Mouse (Mus musculus) megakaryocyte progenitor cell, adult 5-6 weeks (primary cell): ENCODE measurements around the gene Morc2b. TPM values are rescaled to one million over a fixed set of nuclear protein-coding genes. Genes with fewer than 3 reads are reported as not detected.
"Not testable (repeated sequence)": the region's sequence is repeated elsewhere in the genome, so short reads cannot be mapped to it uniquely, and the experiment has no call there.

ENCODE experiments used
- ATAC-seq: replicated peaks from 2 replicates; pipeline ENCODE4 v1.8.0; 2016; ENCODE audit warnings: mild to moderate bottlenecking, moderate TSS enrichment, inconsistent platforms; ENCODE audit not compliant: poor library complexity
- total RNA-seq, 2 experiments: library from RNA; stranded (forward) in 1 of 2; stranded (reverse) in 1 of 2; fragments of 157-497, 149-512 nt in 1 of 2; fragments of 200-1000 nt in 1 of 2; gene quantifications; 2 replicates each; pipeline versions ENCODE4 v1.2.3 to v1.2.4; 2015 to 2017

The Morc2b gene
- total RNA-seq (2015) (not detected in 2 replicates), total RNA-seq (2017) (not detected in 2 replicates)

- ATAC-seq, result no peak
Observed at GRCm38 (mm10) chr17:33139261-33139820, at the start of gene Morc2b. Gene Morc2b, minus strand, starts transcription at chr17:33139683.

GRCm38 (mm10) chr17:33168147-33168546 lies 28.7 kb upstream of the Morc2b start, which contains the start of gene Olfr55:
Gene Olfr55, plus strand, starts transcription at chr17:33168447.
- ATAC-seq, result not testable (repeated sequence)

GRCm38 (mm10) chr17:33126257-33126656 lies 13.2 kb downstream of the Morc2b start:
- no peak for ATAC-seq

GRCm38 (mm10) chr17:33124546-33124945 lies 14.9 kb downstream of the Morc2b start:
- ATAC-seq, result no peak

DNA sequence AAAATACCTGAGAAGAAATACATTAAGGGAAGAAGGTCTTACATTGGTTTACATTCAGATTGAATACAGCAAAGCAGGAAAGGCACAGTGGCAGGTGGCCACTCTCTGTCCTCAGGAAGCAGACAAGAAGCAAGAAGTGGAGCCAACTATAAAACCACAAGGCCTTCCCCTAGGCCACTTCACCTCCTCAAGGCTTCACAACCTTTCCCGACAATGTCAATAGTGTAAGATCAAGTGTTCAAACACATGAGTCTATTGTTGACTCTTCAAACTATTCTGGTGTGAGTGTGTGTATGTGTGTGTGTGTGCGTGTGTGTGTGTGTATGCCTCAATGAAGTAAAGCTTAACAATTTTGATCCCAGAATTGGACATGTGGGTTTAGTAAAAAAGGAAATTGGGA lies 42.1 kb downstream of the Morc2b start:
- ATAC-seq, result no peak

DNA sequence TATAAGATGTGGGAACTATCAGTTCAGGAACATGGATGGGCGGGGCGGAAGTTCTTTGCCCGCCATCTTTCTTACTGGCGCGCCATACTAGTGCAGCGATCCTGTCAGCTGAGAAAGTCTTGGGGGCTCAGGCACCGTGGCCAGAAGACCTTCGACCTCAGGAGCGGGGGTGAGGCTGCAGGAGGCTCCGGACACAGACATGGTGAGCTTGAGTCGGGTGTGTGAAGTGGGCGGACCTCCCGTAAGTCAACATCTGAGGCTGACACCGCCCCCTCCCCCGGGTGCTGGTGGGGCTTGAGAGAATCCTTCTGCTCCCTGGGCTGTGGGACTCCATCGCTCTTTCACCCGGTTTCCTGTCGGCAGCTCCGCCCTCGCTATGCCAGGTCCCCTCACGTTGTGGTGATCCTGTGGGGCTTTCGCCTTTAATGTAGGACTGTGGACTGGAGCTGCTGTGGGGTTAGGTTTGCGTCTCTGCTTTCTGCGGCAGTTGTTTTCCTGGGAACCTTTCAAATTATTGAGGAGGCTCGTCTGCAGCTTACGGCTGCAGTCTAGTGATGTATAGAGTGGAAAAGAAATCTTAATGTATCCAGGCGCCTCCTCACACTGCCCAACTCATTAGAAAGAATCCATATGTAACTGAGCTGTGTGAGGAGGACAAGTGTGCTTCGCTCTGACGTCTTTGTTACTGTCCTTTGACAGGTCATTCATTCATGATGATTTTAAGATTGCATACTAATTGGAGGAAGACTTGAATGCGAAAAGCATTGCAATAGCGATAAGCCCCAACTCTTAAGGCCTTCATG lies 46.9 kb downstream of the Morc2b start:
- peak; percentile 59 for ATAC-seq

DNA sequence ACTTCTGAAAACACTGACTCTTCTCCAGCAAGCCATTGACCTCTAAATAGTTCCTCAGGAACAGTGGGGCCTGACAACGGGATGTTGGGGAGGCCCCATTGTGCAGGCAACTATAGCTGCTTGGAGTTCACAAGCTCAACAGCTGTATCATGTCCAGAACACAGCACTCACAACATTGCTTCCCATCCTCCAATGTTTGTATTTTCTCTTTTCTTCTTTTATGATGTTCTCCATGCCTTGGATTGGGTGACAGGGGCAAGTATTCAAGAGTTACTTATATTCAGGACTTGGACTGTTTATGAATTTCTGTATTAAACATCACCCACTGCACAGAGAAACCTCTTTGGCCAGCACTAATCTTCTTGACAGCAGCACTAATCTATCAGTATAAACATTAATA lies 47.9 kb downstream of the Morc2b start:
- ATAC-seq, result no peak

- peak; percentile 91 for ATAC-seq
Observed at GRCm38 (mm10) chr17:33089220-33089949, 50.1 kb downstream of the Morc2b start, which contains the start of gene Zfp563. Gene Zfp563, plus strand, starts transcription at chr17:33089310.

GRCm38 (mm10) chr17:33067958-33068357 lies 71.5 kb downstream of the Morc2b start, which contains the start of gene 4921501E09Rik:
Gene 4921501E09Rik, minus strand, starts transcription at chr17:33068058.
- ATAC-seq, result no peak

Other genes starting within 250 kb of the Morc2b start
- gene Zfp870, start 248.0 kb downstream of the Morc2b start, total RNA-seq (2015), result 3.6 and 4.1 TPM in 2 replicates
- 2.0 and 2.8 TPM in 2 replicates for gene Zfp870, start 248.0 kb downstream of the Morc2b start, total RNA-seq (2017)
- not detected in 2 replicates for gene Cyp4f14, start 222.3 kb downstream of the Morc2b start, total RNA-seq (2015)
- not detected in 2 replicates for gene Cyp4f14, start 222.3 kb downstream of the Morc2b start, total RNA-seq (2017)
- gene Cyp4f13, start 192.3 kb downstream of the Morc2b start, total RNA-seq (2015), result 8.9 and 11.2 TPM in 2 replicates
- 2.3 and 5.0 TPM in 2 replicates for gene Cyp4f13, start 192.3 kb downstream of the Morc2b start, total RNA-seq (2017)
- 19.2 and 23.1 TPM in 2 replicates for gene Zfp472, start 173.9 kb downstream of the Morc2b start, total RNA-seq (2015)
- gene Zfp472, start 173.9 kb downstream of the Morc2b start, total RNA-seq (2017), result 19.1 and 20.9 TPM in 2 replicates
- gene Zfp952, start 146.6 kb downstream of the Morc2b start, total RNA-seq (2015), result 5.9 TPM in 2 replicates
- 8.4 and 10.2 TPM in 2 replicates for gene Zfp952, start 146.6 kb downstream of the Morc2b start, total RNA-seq (2017)
- gene Zfp763, start 106.3 kb downstream of the Morc2b start, total RNA-seq (2015), result 5.7 and 9.8 TPM in 2 replicates
- gene Zfp763, start 106.3 kb downstream of the Morc2b start, total RNA-seq (2017), result 5.6 and 8.1 TPM in 2 replicates
- not detected in 2 replicates for gene 4921501E09Rik, start 71.6 kb downstream of the Morc2b start, total RNA-seq (2015)
- gene 4921501E09Rik, start 71.6 kb downstream of the Morc2b start, total RNA-seq (2017), result not detected in 2 replicates
- gene Zfp563, start 50.4 kb downstream of the Morc2b start, total RNA-seq (2015), result 5.3 and 8.2 TPM in 2 replicates
- gene Zfp563, start 50.4 kb downstream of the Morc2b start, total RNA-seq (2017), result 3.4 and 5.5 TPM in 2 replicates
- gene Olfr55, start 28.8 kb upstream of the Morc2b start, total RNA-seq (2015), result not detected in 2 replicates
- not detected in 2 replicates for gene Olfr55, start 28.8 kb upstream of the Morc2b start, total RNA-seq (2017)
- not detected in 2 replicates for gene Olfr239, start 51.6 kb upstream of the Morc2b start, total RNA-seq (2015)
- gene Olfr239, start 51.6 kb upstream of the Morc2b start, total RNA-seq (2017), result not detected in 2 replicates
- not detected in 2 replicates for gene Olfr1564, start 82.0 kb upstream of the Morc2b start, total RNA-seq (2015)
- not detected in 2 replicates for gene Olfr1564, start 82.0 kb upstream of the Morc2b start, total RNA-seq (2017)
- 12.7 and 13.5 TPM in 2 replicates for gene Zfp955a, start 115.5 kb upstream of the Morc2b start, total RNA-seq (2015)
- 13.7 and 15.3 TPM in 2 replicates for gene Zfp955a, start 115.5 kb upstream of the Morc2b start, total RNA-seq (2017)
- gene Olfr63, start 125.0 kb upstream of the Morc2b start, total RNA-seq (2015), result 0.02 TPM in 1 of 2 replicates, not detected in the other
- not detected in 2 replicates for gene Olfr63, start 125.0 kb upstream of the Morc2b start, total RNA-seq (2017)
- gene Zfp955b, start 149.9 kb upstream of the Morc2b start, total RNA-seq (2015), result 5.7 and 7.0 TPM in 2 replicates
- 5.6 and 9.1 TPM in 2 replicates for gene Zfp955b, start 149.9 kb upstream of the Morc2b start, total RNA-seq (2017)
- gene Zfp81, start 219.2 kb upstream of the Morc2b start, total RNA-seq (2015), result 18.9 and 27.4 TPM in 2 replicates
- gene Zfp81, start 219.2 kb upstream of the Morc2b start, total RNA-seq (2017), result 11.9 and 14.5 TPM in 2 replicates